Mouse (Mus musculus): ENCODE results near the gene 1700029F12Rik.
"Not testable (repeated sequence)": the region's sequence is repeated elsewhere in the genome, so short reads cannot be mapped to it uniquely, and the experiment has no call there.

The 1700029F12Rik gene

GRCm38 (mm10) chr13:97034262-97034661 is at the start of gene 1700029F12Rik:
Gene 1700029F12Rik, minus strand, starts transcription at chr13:97034362.
- DNase-seq (ENCODE audit: low spot score): no peak

GRCm38 (mm10) chr13:97082432-97082831 is 48.3 kb upstream of the 1700029F12Rik start:
- DNase-seq (ENCODE audit: low spot score): no peak

- no peak for DNase-seq (ENCODE audit: low spot score)
These were observed 46.5 kb upstream of the 1700029F12Rik start for GRCm38 (mm10) chr13:97080615-97081014.

GRCm38 (mm10) chr13:97080201-97080600 is 46.0 kb upstream of the 1700029F12Rik start:
- no peak for DNase-seq (ENCODE audit: low spot score)

- no peak for DNase-seq (ENCODE audit: low spot score)
These were observed 43.4 kb upstream of the 1700029F12Rik start for GRCm38 (mm10) chr13:97077556-97077955.

GRCm38 (mm10) chr13:97073497-97073896 is 39.3 kb upstream of the 1700029F12Rik start:
- DNase-seq (ENCODE audit: low spot score): no peak

GRCm38 (mm10) chr13:97071626-97072241 is 37.6 kb upstream of the 1700029F12Rik start:
- no peak for DNase-seq (ENCODE audit: low spot score)

GRCm38 (mm10) chr13:97070931-97071625 is 36.9 kb upstream of the 1700029F12Rik start:
- DNase-seq (ENCODE audit: low spot score): no peak

- no peak for DNase-seq (ENCODE audit: low spot score)
These were observed 34.0 kb upstream of the 1700029F12Rik start for GRCm38 (mm10) chr13:97068151-97068550.

GRCm38 (mm10) chr13:97067691-97068090 is 33.5 kb upstream of the 1700029F12Rik start:
- no peak for DNase-seq (ENCODE audit: low spot score)

GRCm38 (mm10) chr13:97066649-97067550 is 32.7 kb upstream of the 1700029F12Rik start, which contains the start of gene Fam169a:
Gene Fam169a, plus strand, starts transcription at chr13:97067286.
- peak; percentile 81 for DNase-seq (ENCODE audit: low spot score)

GRCm38 (mm10) chr13:97064844-97065621 is 30.9 kb upstream of the 1700029F12Rik start:
- not testable (repeated sequence) for DNase-seq (ENCODE audit: low spot score)

GRCm38 (mm10) chr13:97064413-97064812 is 30.3 kb upstream of the 1700029F12Rik start:
- DNase-seq (ENCODE audit: low spot score): no peak

- no peak for DNase-seq (ENCODE audit: low spot score)
These were observed 29.3 kb upstream of the 1700029F12Rik start for GRCm38 (mm10) chr13:97063431-97063830.

- DNase-seq (ENCODE audit: low spot score): no peak
These were observed 28.0 kb upstream of the 1700029F12Rik start for GRCm38 (mm10) chr13:97062151-97062550.

- DNase-seq (ENCODE audit: low spot score): no peak
These were observed 26.2 kb upstream of the 1700029F12Rik start for GRCm38 (mm10) chr13:97060331-97060730.

GRCm38 (mm10) chr13:97059746-97060145 is 25.6 kb upstream of the 1700029F12Rik start:
- no peak for DNase-seq (ENCODE audit: low spot score)

GRCm38 (mm10) chr13:97057817-97058216 is 23.7 kb upstream of the 1700029F12Rik start:
- no peak for DNase-seq (ENCODE audit: low spot score)

GRCm38 (mm10) chr13:97053844-97054243 is 19.7 kb upstream of the 1700029F12Rik start:
- no peak for DNase-seq (ENCODE audit: low spot score)

- DNase-seq (ENCODE audit: low spot score): peak; percentile 63
These were observed 18.5 kb upstream of the 1700029F12Rik start for GRCm38 (mm10) chr13:97052667-97053066.

- no peak for DNase-seq (ENCODE audit: low spot score)
These were observed 17.0 kb upstream of the 1700029F12Rik start for GRCm38 (mm10) chr13:97051158-97051557.

GRCm38 (mm10) chr13:97030075-97030474 is 4.1 kb downstream of the 1700029F12Rik start:
- DNase-seq (ENCODE audit: low spot score): no peak
